Mouse (Mus musculus) testis, adult 2 months (tissue): ENCODE results near the gene Ppp2r1b.

Source experiments
- CTCF ChIP-seq: fragments of 200-500 bp; IDR thresholded peaks from 2 replicates; pipeline ENCODE4 v1.5.1; 2012; ENCODE audit warnings: low read depth, mild to moderate bottlenecking, inconsistent platforms, low read length, moderate library complexity; ENCODE audit not compliant: control insufficient read depth, insufficient read depth, insufficient replicate concordance
- POLR2A ChIP-seq: fragments of 200-500 bp; IDR thresholded peaks from 2 replicates; pipeline ENCODE4 v1.6.1; 2012; ENCODE audit warnings: low read depth, mild to moderate bottlenecking, inconsistent platforms, low read length, moderate library complexity; ENCODE audit not compliant: control insufficient read depth

GRCm38 (mm10) chr9:50833786-50834185, 11.3 kb upstream of the Ppp2r1b start:
- TF ChIP-seq CTCF (no peak), POLR2A (no peak)
